Mouse (Mus musculus) layer of hippocampus, postnatal 25 days (tissue): ENCODE measurements around the gene Tmem81. TPM values are rescaled to one million over a fixed set of nuclear protein-coding genes. Genes with fewer than 3 reads are reported as not detected.
A peak's percentile ranks its signal among the peaks of the same experiment; 100 is the strongest.

Experiments used
- DNase-seq, 2 experiments: peaks; one replicate each; pipeline ENCODE4 v3.0.0; 2022; ENCODE audit warnings: mixed read lengths in 2 of 2, low spot score in 1 of 2; ENCODE audit errors: extremely low spot score in 1 of 2
- total RNA-seq, 2 experiments: library from RNA; stranded (reverse); gene quantifications; 2 replicates each; pipeline ENCODE4 v1.2.3; 2021

Gene Tmem81
- total RNA-seq, 2 experiments from 2014 or later = 5.3 to 6.2 TPM

DNA sequence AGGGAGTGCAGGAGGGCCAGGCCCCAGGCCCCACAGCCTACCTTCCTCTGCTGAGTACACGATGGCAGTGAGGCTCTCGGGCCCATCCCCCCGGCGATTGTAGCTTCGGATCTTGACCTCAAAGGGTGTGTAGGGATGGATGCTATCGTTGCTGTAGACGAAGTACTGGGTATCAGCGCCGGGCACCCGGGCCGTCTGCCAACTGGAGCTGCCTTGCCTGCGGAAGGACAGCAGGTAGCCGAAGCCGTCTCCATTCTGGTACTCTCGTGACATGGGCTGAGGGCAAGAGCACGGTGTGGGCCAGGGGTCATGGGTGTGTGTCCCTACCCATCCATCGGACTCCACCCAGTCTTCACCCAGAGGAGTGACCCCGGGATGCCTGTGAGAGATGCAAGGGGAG lies 12.6 kb downstream of the Tmem81 start:
- no peak for DNase-seq

DNA sequence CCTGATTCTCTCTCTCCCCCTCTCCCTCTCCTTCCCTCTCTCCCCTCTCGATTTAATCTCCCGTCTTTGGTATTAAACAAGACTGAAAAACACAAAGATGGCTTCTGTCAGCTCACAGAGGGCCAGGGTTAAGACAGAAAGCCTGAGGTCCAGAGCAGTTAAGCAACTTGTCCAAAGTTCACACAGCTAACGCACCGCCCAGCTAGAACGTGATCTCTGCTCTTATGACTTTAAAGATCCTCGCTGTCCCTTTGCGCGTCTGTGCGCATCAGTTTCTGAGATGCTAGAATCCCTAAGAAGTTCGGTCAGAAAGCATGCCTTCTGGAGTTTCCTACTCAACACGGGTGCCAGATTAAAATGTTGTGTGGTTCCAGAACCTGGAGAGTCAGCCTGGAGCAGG lies 13.7 kb downstream of the Tmem81 start:
- no peak for DNase-seq

DNA sequence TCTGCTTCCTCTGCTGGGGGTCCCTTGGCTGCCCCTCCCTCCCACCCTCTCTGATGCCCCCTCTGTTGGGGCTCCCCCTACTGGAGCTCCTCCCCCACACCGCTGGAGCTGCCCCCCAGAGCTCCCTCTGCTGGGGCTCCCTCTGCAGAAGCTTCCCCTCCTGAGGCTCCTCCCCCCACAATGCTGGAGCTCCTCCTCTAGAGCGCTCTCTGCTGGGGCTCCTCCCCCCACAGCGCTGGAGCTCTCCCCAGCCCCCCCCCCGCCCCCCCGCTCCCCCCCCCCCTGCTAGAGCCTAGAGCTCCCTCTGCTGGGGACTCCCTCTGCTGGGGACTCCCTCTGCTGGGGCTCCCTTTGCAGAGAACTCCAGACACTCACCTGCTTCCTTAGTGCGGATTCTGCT lies 14.7 kb downstream of the Tmem81 start:
- DNase-seq = peak in 1 of 2 experiments; percentile 51

DNA sequence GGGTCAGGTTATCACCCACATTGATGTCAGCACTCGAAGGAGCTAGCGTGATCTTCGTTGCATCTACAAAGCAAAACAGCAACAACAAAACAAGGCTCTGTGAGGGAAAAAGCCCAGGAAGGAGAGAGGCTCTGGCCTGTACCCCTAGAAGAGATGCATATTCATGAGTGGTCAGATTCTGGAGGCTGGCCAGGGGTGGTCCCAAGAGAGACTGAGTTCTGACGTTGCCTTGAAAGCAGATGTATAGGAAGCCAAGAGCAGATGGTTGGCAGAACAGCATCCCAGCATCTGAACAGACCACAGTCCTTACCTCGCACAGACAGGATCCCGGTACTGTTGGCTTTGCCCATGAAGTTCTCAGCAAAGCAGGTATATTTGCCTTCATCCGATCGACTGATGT lies 17.0 kb downstream of the Tmem81 start:
- no peak for DNase-seq

DNA sequence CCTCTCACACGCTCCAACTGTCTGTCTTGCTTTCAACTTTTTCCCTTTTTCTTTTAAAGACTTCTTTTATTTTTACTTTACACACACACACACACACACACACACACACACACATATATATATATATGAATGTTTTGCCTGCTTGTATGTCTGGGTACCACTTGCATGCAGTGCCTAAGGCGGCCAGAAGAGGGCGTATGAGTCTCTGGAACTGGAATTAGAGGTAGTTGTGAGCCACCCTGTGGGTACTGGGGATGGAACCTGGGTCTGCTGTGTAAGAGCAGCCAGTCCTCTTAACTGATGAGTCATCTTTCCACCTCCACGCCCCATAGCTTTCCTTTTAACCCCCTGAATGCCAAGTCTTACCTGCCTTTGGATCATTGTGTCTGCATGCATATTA lies 17.9 kb downstream of the Tmem81 start:
- DNase-seq = peak in 1 of 2 experiments; percentile 47

DNA sequence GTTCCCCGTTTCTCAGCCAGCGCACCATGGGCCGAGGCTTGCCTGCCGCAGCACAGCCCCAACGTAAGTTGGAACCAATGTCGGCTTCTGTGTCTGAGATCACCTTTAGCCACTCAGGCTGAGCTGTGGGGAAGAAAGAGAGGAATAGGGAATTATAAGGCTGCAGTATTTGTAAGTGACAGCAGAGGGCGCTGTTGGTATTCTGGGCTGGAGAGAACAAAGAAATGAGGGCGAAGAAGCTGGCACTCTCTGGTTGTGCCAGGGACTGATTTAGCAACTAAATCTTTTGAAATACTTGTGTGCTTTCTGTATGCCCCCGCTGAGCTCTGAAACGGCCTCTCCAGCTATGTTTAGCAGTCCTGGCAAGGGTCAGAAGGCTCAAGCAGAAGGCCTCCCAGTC lies 19.8 kb downstream of the Tmem81 start:
- DNase-seq = peak; percentile 75 to 89

DNA sequence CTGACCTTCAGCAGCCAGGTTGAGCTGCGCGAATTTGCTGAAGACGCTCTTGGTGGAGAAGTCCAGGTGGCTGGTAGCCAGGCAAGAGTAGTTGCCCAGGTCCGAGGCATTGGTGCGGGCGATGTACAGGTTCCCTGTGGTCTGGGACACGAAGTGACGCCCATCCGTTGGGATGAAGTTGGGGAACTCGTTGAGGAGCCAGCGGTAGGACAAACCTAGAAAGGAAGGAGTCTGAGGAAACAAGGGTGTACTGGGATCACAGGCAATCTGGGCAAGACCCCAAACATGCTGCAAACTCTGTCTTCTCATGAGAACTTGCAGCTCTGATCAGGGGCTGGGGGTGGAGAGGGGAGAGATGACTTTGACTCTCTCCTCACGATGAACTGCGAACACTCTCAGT lies 22.0 kb downstream of the Tmem81 start:
- no peak for DNase-seq

DNA sequence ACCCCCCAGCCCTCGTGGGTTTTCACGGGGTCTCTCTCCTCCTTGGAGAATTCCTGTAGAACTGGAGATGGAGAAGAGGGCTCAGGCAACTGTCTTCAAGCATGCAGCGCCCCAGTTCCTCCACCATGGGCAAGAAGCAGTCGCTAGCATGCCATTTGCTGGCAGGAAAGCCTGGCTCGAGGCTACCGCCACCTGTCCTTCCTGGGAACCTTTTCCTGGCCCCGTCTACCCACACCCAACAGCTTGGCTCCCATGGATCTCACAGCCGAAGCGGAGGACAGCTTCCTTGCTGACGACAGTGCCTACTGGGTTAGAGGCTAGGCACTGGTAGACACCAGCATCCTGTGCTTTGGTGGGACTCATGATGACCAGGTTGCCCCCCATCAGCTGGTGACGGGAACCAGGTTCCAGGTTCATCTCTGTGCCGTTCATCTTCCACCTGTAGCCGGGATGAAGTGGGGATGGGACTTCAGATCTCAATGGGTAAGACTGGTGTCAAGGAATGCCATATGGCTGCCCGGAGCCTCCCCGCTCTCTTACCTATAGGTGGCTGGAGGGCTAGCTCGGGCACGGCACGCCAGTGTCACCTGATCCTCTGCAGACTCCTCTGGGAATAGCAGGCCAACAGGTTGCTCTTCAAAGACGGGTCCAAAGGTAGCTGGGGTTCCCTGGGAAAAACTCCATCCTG lies 22.8 kb downstream of the Tmem81 start:
- no peak for DNase-seq

DNA sequence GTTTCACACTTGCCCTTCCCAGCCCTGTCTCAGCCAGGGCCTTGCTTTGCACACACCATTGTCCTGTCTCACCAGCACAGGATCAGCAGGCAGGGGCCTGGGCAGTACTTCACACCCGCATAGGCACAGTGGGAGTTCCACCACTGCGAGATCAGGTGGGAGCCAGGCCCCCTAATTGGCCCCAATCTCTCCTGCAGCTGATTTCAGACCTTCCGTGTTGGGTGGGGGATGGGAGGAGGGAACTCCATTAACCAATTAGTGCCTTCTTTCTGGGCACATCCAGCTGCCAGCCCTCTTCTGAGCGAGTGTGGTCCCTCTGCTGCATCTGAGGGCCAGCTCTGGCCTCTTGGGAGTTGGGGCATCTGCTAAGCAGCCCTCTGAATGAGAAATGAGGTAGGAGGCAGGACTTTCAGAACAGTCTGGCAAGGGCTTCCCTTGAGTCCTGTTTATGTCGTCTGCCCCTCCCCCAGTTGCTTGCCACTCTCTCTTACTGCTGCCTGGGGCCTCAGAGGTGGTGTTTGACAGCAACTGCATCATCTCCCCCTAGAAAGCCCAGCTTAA lies 24.7 kb downstream of the Tmem81 start:
- DNase-seq = no peak

DNA sequence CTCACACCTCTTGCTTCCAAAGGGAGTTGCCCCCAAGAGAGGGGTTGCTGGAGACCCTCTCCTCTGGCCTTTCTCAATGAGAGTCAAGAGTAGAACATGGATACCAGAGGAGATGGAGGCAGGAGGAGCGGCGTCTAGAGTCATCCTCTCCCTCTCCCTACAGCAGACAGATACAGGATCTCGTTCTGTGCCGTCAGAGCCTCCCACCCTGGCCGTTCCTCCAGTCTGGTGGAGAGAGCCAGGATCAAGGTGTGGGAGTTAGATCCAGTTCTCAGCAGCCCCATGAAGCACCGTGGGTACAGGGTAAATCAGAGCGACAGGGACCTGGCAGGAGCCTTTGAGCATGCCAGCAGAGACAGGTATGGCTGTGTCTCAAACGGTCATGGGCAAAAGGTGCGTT lies 26.5 kb downstream of the Tmem81 start:
- no peak for DNase-seq

DNA sequence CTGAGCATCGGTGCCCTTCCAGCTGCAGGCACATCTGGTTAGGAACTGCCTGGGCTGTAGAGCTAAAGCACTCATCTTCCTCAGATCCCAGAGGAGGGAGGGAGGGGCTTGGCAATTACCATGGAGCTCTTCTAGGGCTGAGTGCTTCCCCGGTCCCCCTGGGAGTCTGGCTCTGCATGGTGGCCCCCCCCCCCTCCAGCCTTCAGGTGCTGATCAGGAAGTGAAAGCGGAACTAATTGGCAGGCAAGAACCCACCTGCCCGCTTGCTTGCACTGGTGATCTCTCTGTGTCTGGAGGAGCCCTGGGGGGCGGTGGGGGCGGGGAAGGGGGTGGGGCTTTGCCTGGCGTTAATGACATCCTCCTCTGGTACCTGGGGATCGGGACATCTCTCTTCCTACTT lies 27.8 kb downstream of the Tmem81 start:
- DNase-seq = no peak

DNA sequence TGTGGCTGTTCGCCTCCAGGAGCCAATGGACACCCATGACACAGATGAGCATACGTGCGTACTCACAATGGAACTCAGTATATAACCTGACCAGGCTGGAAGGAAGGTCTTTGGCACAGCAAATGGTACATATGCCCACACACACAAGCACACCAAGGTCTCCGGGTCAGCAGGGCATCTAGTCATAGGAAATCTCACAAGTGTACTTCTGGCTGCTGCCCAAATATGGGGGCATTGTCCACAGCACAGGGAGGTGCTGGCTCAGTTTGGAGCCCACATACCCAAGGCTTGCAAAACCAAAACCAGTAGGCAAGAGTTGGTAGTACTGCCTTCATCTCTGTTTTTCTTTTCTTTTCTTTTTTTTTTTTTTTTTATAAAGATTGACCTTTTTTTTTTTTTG lies 29.5 kb downstream of the Tmem81 start:
- DNase-seq = no peak

DNA sequence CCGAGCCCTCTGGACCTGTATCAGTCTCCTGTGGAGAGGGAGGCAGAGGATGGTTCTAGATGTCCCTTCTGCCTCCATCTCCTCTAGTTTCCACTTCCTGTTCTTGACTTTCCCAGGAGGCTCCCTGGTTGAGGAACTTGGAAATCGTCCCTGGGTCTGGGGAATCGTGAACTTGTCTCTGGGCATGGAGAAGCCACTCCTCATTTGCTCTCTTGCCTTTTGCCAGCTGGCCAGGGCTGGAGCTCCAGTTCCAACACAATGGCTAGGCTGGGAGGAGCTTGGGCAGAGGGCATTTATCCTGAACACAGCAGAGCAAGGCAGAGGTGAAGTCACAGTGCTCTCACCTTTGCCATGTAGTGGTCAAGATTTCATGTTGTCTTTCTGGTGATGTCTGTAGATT lies 30.4 kb downstream of the Tmem81 start:
- DNase-seq = no peak

DNA sequence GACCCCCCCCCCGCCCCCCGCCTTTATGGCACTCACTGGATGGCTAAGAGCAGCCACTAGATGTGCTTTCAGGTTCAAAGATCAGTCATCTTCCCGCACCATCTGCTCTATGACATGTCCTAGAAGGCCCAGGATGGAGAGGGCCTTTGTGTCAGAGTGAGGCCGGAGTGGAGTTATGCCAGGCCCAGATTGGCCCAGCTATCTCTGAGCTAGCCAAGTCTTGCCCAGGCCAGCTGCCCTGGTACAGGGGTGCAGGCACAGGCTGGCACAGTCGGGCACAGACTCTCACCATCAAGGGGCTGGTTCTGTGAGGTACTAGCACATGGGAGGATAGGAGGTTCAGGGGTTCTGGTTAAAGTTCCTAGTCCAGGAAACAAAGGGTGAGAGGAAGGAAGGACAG lies 31.7 kb downstream of the Tmem81 start:
- DNase-seq = no peak

DNA sequence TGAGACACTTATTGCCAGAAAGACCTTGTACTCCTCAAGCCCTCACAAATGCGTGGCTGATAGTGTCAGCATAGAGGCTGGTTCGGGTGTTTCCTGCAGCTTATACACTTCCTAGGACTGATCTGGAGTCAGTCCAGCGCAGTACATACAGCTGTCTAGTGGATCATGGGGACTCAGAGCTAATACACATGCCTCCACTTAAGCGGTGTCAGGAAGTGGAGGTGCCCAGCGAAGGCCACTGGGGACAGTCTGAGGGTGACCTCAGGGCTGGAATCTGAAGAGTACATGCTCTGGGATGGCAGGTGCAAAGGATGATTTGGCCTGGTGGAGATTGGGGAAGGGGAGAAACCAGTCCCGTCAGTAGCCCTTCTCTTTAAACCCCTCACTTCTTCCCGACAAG lies 34.7 kb downstream of the Tmem81 start:
- no peak for DNase-seq

DNA sequence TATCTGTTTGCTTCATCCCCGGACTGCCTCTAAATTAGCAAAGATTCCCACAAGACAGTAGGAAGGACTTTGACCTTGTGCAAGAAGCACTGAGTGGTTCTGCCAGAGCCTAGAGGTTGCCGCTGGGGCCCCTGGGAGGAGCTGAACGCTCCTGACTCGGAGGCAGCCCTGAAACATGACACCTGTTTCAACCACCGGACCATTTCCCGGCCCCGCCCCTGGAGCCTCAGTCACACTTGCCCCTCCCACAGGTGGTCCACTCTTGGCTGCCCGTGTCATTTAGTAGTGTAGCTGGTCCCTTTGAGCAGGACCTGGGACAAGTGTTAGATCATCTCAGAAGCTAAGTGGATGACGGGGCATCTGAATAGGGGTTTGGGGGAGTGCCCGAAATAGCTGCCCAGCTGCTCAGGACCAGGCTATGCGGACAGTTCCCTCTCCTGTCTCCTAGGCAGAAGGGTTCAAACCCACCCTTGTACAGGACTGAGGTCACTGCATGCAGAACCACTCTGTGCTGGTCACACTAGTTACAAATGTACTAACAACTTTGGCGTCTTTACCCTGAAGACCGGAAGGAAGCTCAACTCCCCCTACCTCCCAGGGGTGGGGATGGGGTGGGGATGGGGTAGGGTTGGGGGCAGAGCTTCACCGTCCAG lies 35.3 kb downstream of the Tmem81 start:
- DNase-seq = no peak

DNA sequence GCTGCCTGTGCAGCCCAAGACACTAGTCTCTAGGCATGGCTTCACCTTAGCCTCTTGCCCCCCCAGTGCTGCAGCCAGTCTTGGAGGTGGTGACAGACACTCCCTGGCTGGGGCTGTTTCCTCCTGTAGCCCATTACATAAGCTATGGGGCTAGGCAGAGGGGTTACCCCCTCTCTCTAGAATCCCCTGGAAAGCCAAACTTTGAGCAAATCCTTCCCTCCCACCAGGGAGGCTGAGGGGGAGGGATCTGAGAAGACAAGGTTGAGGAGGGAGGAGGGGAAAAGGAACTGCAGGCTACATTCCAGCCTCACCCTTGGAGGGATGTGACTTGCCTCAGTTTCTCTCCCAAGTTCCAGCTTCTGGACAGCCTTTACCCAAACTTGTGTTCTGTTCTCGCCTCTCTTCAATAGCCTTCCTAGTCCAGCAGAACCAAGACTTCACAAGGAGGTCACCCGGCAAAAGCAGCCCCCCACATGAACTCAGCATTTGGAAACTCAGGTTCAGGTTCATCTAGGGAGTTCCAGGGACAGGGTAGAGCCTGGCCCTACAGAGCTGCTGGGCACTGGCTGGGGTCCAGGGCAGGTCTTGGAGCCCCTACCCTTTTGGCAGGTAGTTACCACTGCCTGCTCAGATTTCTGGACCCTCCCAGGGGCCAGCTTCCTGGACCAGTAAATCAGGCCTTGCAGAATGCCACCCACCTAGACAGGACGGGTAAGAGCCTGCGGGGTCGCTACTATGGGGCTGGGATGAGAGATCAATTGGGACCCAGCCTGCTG lies 36.0 kb downstream of the Tmem81 start:
- no peak for DNase-seq

DNA sequence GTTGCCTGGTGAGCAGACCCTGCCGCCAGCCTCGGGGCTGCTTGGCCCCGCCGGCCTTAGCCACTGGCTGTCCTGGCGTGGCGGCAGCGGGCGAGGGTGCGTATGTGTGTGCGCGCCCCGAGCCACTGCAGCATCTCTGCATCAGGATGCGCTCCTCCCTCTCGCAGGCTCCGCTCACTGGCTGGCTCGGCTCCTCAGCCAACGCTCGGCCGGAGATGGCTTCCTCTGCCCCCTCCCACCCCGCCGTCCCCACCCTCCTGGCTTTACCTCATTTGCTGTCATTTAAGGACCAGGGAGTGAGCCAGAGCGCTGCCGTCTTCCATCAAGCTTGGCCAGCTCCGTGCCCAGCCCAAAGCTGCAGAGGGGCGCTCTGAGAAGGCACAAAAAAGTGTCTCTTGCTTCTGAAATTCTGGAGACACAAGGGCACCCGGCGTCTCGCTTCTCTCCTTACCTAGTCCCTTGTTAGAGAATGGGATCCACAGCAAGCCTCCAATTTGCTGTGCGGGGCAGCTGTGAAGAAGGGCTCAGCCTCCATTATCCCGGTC lies 36.8 kb downstream of the Tmem81 start, which contains the start of gene Cntn2:
Gene Cntn2 (minus strand): TSS at position 495 of the 545 bp plus-strand sequence.
- DNase-seq = peak in 1 of 2 experiments; percentile 53

DNA sequence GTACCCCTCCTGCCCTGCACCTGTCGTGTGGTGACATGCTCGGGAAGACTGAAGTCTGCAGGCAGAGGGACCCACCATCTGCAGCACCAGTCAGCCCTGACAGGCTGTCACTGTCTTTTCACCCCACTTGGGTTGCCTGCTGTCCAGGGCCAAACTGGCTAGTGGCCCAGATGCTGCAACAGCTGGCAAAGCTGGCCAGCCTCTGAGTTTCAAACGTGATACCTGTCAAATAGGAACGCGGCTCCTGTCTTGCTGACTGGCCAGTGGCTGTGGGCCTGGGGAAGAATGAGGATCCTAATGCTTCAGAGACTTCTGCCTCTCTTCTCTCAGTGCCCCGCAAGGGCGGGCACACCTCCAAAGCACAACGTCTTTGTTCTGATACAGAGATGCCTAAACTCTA lies 37.8 kb downstream of the Tmem81 start:
- no peak for DNase-seq

DNA sequence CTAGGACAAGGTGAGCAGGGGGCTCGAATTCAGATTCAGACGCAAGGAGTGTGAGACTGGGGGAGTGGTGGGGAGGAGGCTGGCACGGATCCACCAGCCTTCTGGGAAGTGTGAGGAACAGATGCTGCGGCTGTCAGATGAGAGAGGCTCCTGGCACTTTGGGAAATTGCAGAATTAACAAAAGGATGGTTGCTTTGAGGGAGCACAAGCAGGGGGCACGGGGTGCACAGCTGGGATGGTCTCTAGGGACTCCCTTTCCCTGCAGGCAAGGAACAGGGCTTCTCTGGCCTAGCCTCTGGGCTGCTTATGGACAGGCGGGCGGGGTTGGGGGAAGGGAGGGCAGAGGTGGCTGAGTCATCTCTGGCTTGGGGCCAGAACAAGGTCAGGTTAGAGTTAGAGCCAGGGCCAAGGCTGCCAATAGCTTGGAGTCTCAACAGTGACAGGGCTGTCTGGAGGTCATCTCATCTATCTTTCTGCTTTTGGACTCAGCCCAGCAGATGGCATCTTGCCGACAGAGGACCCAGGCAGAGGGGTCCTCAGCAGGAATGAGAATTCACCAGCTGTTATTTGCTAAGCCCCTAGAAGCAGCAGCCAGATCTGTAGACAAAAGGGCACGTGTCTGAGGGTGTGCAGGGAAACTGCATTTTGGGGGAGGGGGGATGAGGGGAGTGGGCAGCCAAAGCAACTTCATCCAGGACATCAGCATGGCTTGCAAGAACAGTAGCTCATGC lies 52.0 kb downstream of the Tmem81 start:
- DNase-seq = no peak
